Mouse (Mus musculus) lung, postnatal 4 days (tissue): ENCODE data around the gene Sarnp.
"Not testable (repeated sequence)": the region's sequence is repeated elsewhere in the genome, so short reads cannot be mapped to it uniquely, and the experiment has no call there.

Experiments
- DNase-seq, 2 experiments: peaks; one replicate each; pipeline ENCODE4 v3.0.0; 2021

The Sarnp gene

GRCm38 (mm10) chr10:128821358-128822056 is 4.4 kb downstream of the Sarnp start, which contains the start of gene Ormdl2:
Gene Ormdl2 (minus strand): TSS chr10:128821645.
- peak; percentile 99 for DNase-seq

GRCm38 (mm10) chr10:128822135-128822534 is 5.0 kb downstream of the Sarnp start:
- no peak for DNase-seq

- DNase-seq, result not testable (repeated sequence)
These were observed 6.0 kb downstream of the Sarnp start for GRCm38 (mm10) chr10:128823087-128823486.

GRCm38 (mm10) chr10:128823821-128824220 is 6.7 kb downstream of the Sarnp start:
- DNase-seq, result no peak

DNA sequence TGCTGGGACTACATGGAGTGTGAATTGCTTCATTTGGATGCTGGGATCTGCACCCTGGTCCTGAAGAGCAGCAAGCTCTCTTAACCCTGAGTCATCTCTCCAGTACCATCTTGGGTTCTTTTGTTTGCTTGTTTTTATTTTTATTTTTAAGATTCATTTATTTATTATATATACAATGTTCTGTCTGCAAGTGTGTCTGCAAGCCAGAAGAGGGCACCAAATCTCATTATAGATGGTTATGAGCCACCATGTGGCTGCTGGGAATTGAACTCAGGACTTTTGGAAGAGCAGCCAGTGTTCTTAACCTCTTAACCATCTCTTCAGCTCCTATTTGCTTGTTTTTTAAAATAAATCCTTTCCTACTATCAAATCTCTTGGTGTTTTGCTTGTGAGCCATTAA is 20.3 kb downstream of the Sarnp start:
- DNase-seq, result no peak

DNA sequence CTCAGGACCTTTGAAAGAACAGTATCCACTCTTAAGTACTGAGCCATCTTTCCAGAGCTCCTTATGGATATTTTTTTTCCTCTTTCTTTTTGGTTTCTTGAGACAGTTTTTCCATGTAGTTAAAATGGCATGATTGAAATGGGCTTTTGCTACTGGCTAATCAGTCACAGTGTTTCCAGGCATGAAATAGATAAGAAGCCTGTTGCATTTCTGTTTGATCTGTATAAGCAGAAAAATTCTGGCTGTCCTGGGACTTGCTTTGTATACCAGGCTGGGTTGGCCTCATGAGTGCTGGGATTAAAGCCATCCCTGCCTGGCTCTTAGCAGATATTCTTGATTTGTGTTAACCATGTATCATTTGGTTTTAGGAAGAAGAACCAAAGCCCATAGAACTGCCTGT is 22.3 kb downstream of the Sarnp start:
- DNase-seq, result no peak

GRCm38 (mm10) chr10:128840612-128841011 is 23.5 kb downstream of the Sarnp start:
- DNase-seq, result no peak

- DNase-seq, result no peak
These were observed 26.1 kb downstream of the Sarnp start for GRCm38 (mm10) chr10:128843260-128843659.

GRCm38 (mm10) chr10:128845516-128845915 is 28.4 kb downstream of the Sarnp start:
- no peak for DNase-seq

GRCm38 (mm10) chr10:128846664-128847063 is 29.5 kb downstream of the Sarnp start:
- no peak for DNase-seq

DNA sequence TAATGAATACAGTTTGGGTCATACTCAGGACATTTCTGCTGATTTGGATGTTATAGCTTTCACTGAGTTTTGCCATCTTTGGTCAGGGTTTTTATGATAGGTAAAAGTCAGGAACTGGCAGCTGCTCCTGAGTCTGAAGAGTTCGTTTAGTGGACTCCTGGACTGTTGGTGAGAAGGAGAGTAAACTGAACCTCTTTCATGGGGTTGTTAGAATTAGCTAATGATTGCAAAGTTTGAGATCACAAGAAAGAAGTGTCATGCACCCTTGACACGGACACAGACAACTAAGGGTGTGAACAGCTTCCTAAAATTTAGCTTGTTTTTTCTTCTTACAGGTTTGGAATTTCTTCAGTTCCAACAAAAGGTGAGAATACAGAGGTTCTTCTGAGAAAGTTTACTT is 31.3 kb downstream of the Sarnp start:
- DNase-seq, result no peak

DNA sequence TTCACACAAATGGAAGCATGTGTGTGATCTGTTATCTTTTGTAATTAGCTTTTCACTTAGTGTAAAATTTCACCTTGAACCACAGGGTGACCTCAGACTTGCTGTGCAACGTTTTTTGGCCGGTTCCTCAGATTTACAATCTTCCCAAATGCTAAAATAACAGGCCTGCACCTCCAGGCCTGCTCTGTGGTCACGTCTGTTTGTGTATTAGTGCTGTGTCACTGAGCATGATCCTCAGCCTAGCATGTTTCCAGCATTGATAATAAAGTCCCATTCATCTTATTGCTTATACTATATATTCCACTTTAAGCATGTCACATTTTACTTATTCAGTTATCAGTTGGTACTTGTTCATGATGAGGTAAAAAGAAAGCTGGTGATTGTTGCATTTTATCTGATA is 33.2 kb downstream of the Sarnp start:
- DNase-seq, result no peak

- no peak for DNase-seq
These were observed 44.0 kb downstream of the Sarnp start for GRCm38 (mm10) chr10:128861176-128861575.

DNA sequence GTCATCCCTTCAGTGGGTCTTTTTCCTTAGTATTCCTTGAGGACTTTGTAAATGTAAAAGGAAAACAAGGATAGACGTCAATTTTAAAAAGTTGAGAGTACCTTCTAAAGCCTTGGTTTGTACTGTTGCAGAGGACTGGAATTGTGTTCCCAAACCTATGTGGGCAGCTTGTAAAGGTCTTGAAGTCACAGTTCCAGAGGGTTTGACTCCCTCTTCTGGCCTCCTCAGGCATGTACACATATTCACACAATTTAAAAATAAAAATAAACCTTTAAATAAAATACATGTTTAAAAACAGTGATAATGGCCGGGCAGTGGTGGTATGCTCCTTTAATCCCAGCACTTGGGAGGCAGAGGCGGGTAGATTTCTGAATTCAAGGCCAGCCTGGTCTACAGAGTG is 48.9 kb downstream of the Sarnp start:
- no peak for DNase-seq

DNA sequence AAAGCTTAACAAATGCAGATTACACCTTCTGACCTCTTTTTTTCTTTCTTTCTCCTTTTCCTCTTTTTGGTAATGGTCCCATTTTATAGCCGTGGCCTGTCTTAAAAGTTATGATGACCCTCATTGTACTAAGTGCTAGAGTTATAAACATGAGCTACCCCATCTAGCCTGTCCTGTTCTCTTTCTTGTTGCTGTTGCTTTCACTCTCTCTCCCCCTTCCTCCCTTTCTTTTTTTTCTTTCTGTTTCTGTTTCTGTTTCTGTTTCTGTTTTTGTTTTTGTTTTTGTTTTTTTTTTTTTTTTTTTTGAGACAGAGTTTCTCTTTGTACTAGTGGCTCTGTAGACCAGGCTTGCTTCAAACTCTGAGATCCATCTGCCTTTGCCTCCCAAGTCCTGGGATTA is 49.4 kb downstream of the Sarnp start:
- DNase-seq, result no peak

- no peak for DNase-seq
These were observed 53.2 kb downstream of the Sarnp start for GRCm38 (mm10) chr10:128870341-128870740.

DNA sequence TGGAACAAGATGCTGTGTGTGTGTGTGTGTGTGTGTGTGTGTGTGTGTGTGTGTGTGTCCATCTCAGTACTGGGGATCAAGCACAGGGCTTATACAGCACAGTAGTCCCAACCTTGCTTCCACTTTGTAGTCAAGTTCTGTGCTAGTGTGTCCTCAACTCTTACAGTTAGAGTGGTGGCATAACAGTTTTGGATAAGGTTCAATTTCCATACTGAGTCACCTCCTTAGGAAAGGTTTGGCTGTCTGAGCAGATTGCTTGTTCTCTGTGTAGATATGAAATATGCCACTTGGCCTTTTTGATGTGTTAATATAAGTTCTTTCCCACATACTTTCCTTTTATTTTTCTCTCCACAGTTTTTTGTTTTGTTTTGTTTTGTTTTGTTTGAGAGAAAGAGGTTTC is 61.2 kb downstream of the Sarnp start:
- DNase-seq, result no peak

- no peak for DNase-seq
These were observed 61.7 kb downstream of the Sarnp start for GRCm38 (mm10) chr10:128878811-128879210.

- DNase-seq, result no peak
These were observed 64.9 kb downstream of the Sarnp start for GRCm38 (mm10) chr10:128882067-128882466.

DNA sequence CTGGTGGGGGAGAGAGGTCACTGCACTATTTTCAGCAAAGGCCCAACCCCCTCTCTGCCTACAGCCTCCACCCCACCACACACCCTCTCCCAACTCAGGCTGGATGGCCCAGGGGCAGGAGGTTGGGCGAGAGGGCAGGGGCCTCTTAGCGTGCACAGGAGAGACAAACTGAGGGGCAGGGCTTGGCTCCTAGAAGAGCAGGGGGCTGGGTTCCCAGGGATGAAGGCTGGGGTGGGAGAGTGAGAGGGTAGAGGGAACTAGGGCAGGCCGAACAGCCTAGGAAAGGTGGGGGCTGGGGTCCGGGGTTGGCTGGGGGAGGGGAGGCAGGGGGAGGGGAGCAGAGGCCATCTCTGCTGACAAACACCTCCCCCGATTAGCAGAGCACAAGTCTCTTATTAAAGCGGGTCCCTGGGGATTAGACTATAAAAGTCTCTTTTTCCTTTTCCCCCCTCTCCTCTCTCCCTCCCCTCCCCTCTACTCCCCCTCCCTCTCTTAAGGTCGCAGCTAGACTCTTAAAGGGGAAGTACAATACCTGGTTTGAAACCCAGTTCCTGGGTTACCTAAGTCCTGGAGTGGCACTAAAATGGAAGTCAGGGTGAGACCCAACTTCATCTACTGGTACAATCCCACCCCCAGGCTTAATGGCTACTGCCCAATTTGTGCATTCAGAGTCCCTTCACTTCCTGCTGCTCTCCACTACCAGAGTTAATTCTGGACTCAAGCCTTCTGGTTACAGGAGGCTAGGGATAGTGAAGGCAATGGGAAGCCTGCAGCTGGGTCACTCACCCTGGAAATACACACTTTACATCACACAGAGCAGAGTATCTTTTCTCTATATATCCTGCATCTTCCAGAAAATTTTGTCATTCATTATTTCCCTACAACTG is 72.1 kb downstream of the Sarnp start:
- DNase-seq, result no peak

DNA sequence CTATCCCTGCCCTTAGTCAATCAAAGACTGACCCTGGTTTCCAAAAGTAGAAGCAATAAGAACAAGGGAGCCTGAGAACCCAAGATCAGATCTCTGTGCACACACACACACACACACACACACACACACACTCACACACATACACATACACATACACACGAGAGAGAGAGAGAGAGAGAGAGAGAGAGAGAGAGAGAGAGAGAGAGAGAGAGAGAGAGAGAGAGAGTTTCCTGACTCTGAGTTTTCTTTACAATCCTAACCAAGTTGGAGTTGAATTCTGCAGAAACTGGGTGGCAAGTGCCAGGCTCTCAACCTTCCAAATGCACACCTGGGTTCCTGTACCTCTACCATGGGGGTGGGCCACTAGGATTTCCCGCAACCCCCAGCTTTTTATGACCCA is 72.7 kb downstream of the Sarnp start:
- DNase-seq, result no peak

GRCm38 (mm10) chr10:128890383-128891295 is 73.5 kb downstream of the Sarnp start:
- no peak for DNase-seq
